Mouse (Mus musculus): ENCODE data around the gene Tmc7. TPM values are rescaled to one million over a fixed set of nuclear protein-coding genes. Genes with fewer than 3 reads are reported as not detected.

Gene Tmc7
- polyA plus RNA-seq, 1 experiment from 2014 or later = 4.4 TPM

Other genes starting within 250 kb of the Tmc7 start
- 2.8 and 2.9 TPM in 2 replicates for gene Syt17, start 136.5 kb downstream of the Tmc7 start, polyA plus RNA-seq (2015; fragmentation: Nextera tagmentation; extraction: Ambion mirVana)
- gene Itpripl2, start 92.8 kb downstream of the Tmc7 start, polyA plus RNA-seq (2015; fragmentation: Nextera tagmentation; extraction: Ambion mirVana) = 7.2 and 8.6 TPM in 2 replicates
- 87.0 and 89.1 TPM in 2 replicates for gene Coq7, start 51.4 kb downstream of the Tmc7 start, polyA plus RNA-seq (2015; fragmentation: Nextera tagmentation; extraction: Ambion mirVana)
- 0.46 and 0.55 TPM in 2 replicates for gene Tmc5, start 12.6 kb upstream of the Tmc7 start, polyA plus RNA-seq (2015; fragmentation: Nextera tagmentation; extraction: Ambion mirVana)
- gene Gde1, start 121.0 kb upstream of the Tmc7 start, polyA plus RNA-seq (2015; fragmentation: Nextera tagmentation; extraction: Ambion mirVana) = 82.5 and 87.9 TPM in 2 replicates
- 21.7 and 26.3 TPM in 2 replicates for gene Ccp110, start 127.8 kb upstream of the Tmc7 start, polyA plus RNA-seq (2015; fragmentation: Nextera tagmentation; extraction: Ambion mirVana)
- 63.0 and 67.6 TPM in 2 replicates for gene Vps35l, start 155.5 kb upstream of the Tmc7 start, polyA plus RNA-seq (2015; fragmentation: Nextera tagmentation; extraction: Ambion mirVana)